Mouse (Mus musculus): Measurements from ENCODE around the gene Ispd.

Ispd gene

GRCm38 (mm10) chr12:36564146-36564545 is 182.9 kb downstream of the Ispd start:
- no peak for DNase-seq (ENCODE audit: low spot score in 2 of 2)

DNA sequence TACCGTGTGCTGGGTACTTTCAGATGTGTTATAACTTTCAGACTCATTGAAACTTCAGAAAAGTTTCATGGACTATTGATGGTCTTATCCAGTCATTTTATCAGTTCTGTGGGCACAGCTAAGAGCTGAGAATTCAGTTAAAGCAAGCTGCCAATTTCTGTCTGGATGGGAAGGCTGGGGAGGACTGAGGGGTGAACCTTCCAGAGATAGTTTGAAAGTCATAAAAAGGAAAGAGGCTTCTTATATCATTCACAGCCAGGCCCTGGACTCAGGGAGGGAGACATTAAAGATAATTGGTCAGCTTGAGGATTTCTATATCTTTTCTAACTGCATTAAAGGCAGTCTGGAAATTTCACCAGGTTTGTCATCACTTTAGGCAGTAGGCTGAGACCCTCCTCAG is 185.7 kb downstream of the Ispd start:
- DNase-seq (ENCODE audit: low spot score in 2 of 2): no peak

- DNase-seq (ENCODE audit: low spot score in 2 of 2): no peak
Observed at GRCm38 (mm10) chr12:36570414-36571095, 189.3 kb downstream of the Ispd start.

- DNase-seq (ENCODE audit: low spot score in 2 of 2): no peak
Observed at GRCm38 (mm10) chr12:36584828-36585227, 203.6 kb downstream of the Ispd start.

- DNase-seq (ENCODE audit: low spot score in 2 of 2): no peak
Observed at GRCm38 (mm10) chr12:36597539-36598250, 216.4 kb downstream of the Ispd start.

DNA sequence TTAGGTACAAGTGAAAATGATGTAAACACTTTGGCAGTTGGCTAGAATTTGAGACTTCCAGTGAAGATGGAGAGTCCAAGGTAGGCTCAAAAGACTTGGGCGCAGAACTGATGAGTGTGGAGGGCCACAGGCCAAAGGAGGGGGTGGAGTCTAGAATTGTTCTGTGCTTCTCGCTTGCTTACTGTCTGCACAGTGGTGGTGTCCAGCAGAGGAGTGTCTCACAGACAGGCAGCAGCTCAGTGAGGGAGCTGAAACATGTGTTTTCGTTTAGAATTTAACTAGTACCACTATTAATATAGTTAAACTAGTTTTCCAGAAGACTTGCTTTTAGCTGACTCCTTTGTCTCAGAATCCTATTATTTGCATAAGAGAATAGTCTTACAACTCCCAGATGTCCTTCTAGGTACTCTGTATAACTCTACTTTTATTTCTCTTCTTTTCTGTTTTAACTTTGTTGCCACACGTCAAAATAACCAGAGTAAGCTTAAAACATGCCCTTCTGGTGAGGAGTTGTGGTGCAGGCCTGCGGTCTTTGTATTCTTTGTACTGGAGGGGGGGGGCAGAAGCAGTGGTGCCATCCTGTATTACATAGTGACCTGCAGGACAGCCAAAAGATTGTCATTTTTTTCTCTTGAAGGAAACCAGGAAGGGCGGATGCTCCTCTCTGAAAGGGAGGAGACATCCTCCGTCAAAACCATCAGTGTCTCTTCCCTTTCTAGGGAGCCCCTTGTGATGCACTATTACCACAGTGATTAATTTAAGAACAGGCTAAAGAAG is 240.9 kb downstream of the Ispd start:
- DNase-seq (ENCODE audit: low spot score in 2 of 2): no peak

DNA sequence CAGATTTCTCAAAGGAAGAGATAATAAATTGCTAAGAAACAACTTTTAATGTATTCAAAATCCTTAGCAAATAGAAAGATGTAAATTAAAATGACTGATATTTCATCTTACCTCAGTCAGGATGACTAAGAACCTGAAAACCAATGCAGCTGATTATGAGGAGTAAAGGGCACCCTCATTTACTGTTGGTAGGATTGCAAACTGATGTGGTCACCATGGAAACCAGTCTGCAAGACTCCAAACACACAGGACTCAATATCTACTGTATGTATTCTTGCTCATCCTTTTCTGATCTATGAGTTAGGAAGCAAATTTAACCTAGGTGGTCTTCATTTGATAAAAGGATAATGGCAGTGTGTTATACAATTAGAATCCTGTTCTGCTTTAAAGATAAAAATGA is 246.0 kb downstream of the Ispd start:
- no peak for DNase-seq (ENCODE audit: low spot score in 2 of 2)

- no peak for DNase-seq (ENCODE audit: low spot score in 2 of 2)
Observed at GRCm38 (mm10) chr12:36632427-36632826, 251.2 kb downstream of the Ispd start.

GRCm38 (mm10) chr12:36647514-36647913 is 266.3 kb downstream of the Ispd start:
- DNase-seq (ENCODE audit: low spot score in 2 of 2): no peak

DNA sequence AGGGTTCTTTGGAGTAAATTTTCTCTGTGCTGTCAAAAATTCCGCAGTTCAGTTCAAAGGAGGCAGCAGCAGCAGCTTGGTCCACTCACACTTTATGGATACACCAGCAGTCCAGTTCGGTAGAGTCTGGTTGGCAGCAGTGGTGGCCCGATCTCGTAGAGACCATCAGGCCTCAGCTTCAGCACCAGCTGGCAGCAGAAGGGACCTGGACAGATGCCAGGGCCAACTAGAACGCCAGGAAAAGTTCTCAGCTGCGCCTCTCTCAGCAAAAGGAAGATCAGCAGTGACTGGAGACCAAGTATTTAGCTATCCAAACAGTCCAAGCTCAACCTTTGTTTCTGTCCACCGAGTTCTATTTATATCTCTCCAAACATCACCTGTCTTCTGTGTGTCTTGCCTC is 281.2 kb downstream of the Ispd start:
- DNase-seq (ENCODE audit: low spot score in 2 of 2): peak in 1 of 2 experiments; percentile 2

GRCm38 (mm10) chr12:36664783-36665182 is 283.5 kb downstream of the Ispd start:
- no peak for DNase-seq (ENCODE audit: low spot score in 2 of 2)

DNA sequence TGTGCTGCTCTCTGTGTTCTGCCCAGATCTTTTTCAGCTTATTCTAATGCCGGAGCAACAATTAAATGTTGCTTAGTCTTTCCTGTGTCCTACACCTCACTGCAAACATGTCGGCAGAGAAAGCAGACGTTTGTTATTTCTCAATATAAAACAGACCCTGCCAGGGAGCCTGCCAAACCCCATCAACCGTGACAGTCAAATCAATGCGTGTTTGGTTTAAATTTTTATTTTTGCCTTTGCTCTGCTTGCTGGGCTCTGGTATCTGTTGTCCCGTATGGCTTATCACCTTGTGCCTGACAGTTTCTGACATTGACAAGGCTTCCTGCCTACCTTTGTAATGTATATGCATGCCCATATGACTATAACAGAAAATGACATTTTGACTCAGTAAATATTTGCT is 285.5 kb downstream of the Ispd start:
- no peak for DNase-seq (ENCODE audit: low spot score in 2 of 2)

GRCm38 (mm10) chr12:36670164-36670908 is 289.1 kb downstream of the Ispd start:
- no peak for DNase-seq (ENCODE audit: low spot score in 2 of 2)

DNA sequence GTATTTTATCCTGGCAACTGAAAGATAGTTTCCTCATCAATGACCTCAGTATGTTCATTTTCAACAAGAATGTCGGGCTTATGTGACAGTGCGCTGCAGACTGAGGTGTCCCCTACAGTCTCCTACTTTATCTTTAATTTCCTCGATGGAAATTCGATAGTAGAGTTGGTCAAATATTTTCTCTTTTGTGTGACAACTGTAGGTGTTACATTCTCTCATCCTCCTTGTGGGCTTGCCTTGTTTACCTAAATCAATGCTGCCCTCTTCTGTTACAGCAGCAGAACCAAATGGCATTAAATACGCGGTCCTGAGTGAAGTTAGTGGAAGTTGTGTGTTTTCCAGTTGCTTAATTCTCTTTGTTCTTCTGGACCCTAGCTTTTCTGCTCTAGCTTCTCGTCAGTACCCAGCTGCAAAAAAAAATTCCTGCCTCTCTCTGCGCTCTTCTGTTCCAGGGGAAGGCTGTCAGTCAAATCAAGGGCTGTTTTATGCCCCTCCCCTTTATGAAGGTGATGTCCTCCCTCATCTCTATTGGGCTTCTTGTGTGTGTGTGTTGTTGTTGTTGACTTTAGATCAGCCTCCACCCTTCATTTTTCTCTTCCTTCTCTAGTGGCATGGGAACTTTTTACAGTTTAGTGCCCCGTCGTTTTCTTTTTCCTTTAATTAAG is 289.8 kb downstream of the Ispd start:
- DNase-seq (ENCODE audit: low spot score in 2 of 2): no peak

GRCm38 (mm10) chr12:36674481-36674880 is 293.2 kb downstream of the Ispd start:
- no peak for DNase-seq (ENCODE audit: low spot score in 2 of 2)

DNA sequence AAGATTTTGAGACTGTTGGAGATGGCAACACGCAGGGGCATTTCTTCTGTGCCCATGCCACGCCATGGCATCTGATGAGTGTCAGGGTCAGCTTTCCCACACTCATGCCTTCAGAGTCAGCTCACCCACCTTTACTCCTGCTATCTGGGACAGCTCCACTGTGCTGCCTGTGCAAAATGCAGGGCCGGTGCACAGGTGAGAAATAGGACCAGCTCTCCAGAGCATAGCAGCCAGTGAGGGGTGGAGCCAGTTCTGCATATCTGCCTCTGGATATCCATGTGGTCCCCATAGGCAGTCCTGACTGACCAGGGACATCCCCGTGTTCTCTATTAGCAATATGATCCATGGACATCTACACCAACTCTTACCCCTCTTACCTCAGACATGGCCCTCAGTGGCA is 297.0 kb downstream of the Ispd start:
- DNase-seq (ENCODE audit: low spot score in 2 of 2): no peak

GRCm38 (mm10) chr12:36680883-36681505 is 299.7 kb downstream of the Ispd start:
- no peak for DNase-seq (ENCODE audit: low spot score in 2 of 2)

DNA sequence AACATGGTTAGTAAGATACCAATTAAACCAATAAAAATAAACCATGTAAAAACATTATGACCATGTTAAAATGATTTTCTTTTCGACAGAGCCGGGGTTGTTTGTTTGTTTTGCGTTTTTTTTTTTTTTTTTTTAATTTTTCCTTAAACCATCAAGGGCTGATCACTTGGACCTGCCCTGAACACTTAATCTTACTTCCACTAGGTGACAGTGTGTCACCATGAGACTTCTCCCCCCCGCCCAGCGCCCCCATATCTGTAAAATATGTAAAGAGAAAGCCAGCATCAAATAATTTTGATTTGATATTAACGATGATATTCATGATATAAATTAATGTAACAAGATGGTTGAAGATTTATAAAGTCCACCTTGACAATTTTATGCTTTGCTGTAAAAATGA is 300.5 kb downstream of the Ispd start:
- no peak for DNase-seq (ENCODE audit: low spot score in 2 of 2)

GRCm38 (mm10) chr12:36694072-36694471 is 312.8 kb downstream of the Ispd start:
- no peak for DNase-seq (ENCODE audit: low spot score in 2 of 2)

- DNase-seq (ENCODE audit: low spot score in 2 of 2): no peak
Observed at GRCm38 (mm10) chr12:36704380-36704779, 323.1 kb downstream of the Ispd start.

DNA sequence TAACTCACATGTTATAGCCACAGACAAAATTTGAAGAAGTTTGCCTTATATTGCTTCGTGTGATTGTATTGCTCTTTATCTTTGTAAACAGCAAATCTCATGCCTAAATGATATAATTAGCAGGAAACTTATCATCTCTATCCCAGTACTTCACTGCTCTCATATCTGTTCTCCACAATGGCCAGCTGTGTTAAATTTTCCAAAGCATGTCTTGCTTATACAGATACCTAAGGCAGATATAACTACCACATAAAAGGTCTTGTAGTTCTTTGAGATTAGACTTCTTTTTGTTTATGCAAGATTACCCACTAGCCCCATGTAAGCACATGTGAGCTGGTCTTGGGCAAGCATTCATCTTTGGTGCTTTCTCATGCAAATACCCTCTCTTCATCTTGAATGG is 327.6 kb downstream of the Ispd start:
- no peak for DNase-seq (ENCODE audit: low spot score in 2 of 2)

All from heart, adult 9 months (tissue).